Mouse (Mus musculus): ENCODE results near the gene Asap3.

Asap3 gene

GRCm38 (mm10) chr4:136218595-136219214 lies 12.5 kb downstream of the Asap3 start:
- no peak for DNase-seq (ENCODE audit: low read depth)

DNA sequence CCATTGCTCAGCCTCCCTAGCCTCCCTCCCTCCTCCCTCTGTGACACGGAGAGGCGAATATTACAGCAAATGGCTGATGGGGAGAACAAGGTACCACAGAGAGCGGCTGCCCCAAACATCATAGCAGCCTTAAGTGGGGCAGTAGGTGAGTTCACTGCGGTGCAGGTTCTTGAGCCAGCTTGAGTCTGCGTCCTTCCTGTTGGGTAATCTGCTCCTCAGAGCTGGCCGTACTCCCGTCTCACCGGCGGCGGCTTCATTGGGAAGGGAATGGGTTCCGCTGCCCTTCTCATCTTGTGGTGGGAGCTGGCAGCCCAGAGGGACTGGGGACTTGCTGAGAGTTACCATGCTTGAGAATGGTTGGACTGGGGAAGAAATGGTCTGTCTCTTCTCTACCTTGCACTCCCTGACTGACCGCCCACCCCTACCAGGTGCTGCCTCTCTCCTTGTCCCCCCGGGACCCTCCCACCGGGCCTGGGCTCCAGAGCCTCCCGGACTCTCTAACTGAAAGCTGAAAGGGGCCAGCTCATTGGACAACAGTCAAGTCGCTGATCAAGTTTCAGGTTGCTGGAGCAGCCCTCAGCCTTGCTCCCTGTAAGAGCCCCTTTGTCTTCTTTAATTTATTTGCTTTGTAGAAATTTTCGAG lies 14.1 kb downstream of the Asap3 start:
- DNase-seq (ENCODE audit: low read depth): no peak

DNA sequence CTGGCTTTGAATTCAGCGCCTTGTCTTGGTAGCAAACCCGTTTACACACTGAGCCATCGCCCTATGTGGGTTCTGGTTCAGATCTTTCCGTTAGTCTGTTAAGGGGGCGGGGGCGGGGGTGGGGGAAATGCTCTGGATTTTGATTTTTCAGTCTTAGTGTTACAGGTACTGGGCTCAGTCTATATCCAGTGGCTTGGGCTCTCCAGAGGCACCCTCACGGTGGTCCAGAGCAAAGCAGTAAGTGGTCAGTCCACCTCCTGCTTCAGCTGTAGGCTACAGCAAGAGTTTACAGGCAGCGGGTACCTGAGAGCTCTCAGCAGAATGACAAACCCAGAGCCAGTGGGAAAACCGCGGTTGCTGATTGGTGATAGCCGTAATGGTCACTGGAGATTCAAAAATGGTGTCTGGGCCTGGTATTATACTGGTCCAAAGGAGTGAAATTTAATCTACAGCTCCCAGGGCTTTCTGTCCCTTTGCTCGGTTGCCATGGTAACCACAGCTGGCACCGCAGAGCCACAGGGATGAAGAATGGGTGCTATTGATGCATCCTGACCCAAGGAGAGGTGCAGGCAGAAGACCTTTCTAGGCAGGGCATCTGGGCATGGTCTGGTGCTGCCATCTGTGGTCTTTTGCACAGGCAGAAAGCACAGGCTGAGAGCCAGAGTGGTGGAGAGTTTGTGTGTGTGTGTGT lies 17.5 kb downstream of the Asap3 start:
- DNase-seq (ENCODE audit: low read depth): no peak

- DNase-seq (ENCODE audit: low read depth): no peak
These were observed 18.0 kb downstream of the Asap3 start for GRCm38 (mm10) chr4:136224240-136224559.

- DNase-seq (ENCODE audit: low read depth): no peak
These were observed 18.7 kb downstream of the Asap3 start for GRCm38 (mm10) chr4:136224677-136225460.

- DNase-seq (ENCODE audit: low read depth): no peak
These were observed 21.2 kb downstream of the Asap3 start for GRCm38 (mm10) chr4:136227408-136227807.

GRCm38 (mm10) chr4:136228640-136229039 lies 22.5 kb downstream of the Asap3 start:
- DNase-seq (ENCODE audit: low read depth): no peak

DNA sequence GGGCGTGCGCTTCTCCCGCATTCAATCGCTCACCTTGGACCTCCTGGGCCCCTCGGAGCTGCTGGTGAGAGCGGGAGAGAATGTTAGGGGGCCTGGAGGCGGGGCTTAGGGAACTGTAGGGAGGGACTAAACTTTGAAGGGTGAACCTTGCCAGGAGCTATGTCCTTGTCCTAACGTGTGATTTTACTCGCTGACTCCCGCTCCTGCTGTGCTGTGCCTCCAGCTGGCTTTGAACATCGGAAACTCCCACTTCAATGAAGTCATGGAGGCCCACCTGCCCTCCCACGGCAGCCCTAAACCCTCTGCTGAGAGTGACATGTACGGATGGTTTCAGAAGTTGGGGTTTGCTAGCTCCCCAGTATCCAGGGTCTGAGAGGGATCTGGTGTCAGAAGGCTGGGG lies 32.5 kb downstream of the Asap3 start:
- DNase-seq (ENCODE audit: low read depth): no peak

DNA sequence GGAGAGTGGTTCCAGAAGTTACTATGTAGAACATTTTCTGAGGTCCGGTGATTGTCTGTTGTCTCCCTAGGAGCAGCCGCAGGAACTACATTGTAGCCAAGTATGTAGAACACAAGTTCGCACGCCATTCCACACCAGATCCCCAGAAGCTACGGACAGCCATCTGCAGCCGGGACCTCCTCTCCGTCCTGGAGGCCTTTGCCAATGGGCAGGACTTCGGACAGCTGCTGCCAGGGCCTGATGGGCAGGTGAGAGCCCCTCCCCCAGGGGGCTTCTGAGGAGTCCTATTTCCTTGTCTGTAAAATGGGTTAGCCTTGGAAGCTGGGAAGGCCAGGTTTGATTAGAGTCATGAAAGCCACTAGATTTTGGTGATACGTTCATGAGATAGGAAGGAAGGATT lies 32.9 kb downstream of the Asap3 start:
- DNase-seq (ENCODE audit: low read depth): no peak

DNA sequence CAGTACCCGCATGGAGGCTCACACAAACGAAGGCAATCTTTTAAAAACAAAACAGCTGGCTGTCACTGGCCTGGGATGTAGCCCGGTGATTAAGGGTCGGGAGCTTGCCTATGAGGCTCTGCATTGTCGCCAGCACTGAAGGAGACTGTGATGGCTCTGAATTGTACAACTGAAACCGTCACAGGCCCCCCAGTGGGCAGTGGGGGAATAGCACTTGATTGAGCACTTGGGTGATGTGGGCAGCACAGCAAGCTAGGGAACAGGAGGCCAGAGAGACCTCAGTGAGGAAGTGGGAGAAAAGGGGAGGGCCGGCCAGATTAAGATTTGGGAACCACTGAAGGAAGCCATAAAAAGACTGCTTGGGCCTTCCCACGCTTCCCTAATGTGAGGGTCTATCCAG lies 33.5 kb downstream of the Asap3 start:
- DNase-seq (ENCODE audit: low read depth): peak; percentile 84

- no peak for DNase-seq (ENCODE audit: low read depth)
These were observed 34.0 kb downstream of the Asap3 start for GRCm38 (mm10) chr4:136240123-136240522.

- DNase-seq (ENCODE audit: low read depth): no peak
These were observed 34.8 kb downstream of the Asap3 start for GRCm38 (mm10) chr4:136240955-136241354.

DNA sequence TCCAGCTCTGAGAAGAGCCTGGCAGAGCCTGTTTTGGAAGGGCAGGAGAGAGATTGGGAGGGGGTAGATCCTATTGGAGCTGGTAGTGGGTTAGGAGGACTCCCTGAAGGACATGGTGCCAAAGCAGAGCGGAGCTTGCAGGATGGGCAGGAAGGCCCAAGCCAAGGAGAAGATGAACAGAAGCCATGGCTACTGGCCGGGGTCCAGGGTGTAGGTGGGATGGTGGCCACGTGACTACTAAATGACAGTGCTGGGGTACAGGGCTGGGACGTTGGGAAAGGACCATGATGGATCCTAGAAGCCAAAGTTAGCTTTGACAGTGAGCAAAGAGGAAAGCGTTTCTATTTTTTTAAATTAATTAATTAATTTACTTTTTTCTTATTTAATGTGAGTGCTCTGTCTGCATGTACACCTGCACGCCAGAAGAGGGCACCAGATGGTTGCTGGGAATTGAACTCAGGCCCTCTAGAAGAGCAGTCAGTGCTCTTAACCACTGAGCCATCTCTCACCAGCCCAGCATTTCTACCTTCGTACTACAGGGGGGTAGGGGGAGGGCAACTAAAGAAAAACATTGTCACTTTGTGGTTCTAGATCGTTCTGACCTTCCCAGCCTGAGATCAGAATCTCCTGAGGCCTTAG lies 36.0 kb downstream of the Asap3 start:
- peak; percentile 33 for DNase-seq (ENCODE audit: low read depth)

GRCm38 (mm10) chr4:136242728-136243127 lies 36.6 kb downstream of the Asap3 start:
- no peak for DNase-seq (ENCODE audit: low read depth)

DNA sequence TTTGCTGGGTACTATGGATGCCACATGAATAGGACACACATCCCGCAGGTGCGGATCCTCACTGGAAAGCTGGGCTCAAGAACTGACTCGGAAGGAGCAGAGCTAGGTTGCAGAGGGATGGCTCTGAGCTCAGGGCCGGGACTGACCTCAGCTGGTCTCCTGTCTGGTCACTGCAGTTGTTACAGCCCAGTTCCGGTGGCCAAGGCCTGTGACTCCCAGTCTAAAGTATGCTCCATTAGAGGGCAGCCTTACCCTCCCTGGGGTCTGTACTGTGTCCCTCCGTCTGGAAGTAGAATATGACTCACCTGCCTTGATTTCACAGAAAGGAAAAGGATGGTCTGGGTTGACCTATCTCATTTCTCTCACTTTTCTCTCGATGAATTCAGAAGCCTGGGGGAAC lies 38.0 kb downstream of the Asap3 start:
- DNase-seq (ENCODE audit: low read depth): no peak

DNA sequence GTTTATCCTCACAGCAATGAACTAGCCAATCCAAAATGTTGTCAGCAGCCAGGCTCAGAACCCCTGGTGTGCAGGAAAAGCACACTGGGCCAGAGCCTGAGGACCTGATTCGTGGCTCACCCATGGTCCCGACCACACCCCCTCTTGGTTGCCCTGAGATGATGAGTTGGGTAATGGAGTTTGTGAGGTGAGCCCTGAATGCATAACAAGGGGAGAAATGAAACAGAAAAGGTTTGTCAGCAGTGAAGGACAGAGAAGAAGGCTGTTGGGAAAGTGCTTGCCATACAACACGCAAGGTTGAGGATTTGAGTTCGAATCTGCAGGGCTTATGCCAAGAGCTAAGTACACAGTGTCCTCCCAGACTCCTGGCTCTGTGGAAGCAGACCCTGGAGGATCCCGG lies 39.5 kb downstream of the Asap3 start:
- no peak for DNase-seq (ENCODE audit: low read depth)

DNA sequence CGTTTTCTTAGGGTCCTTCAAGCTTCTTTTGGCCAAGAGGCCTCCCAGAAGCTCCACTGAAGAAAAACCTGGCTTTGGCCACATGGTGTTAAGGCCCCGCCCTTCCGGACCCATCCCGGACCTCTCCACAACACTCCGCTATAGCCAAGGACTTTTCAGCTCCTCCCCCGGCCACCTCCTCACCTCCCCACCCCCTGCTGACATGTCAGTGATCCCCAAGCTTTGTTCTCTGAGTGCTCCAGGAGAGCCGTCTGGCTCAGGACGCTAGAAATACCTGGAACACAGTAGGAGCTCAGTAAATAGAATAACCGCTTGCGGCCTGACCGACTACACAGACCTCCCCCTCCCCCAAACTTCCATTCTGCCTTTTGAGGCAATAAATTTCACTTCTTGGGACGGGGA lies 40.4 kb downstream of the Asap3 start:
- DNase-seq (ENCODE audit: low read depth): no peak

DNA sequence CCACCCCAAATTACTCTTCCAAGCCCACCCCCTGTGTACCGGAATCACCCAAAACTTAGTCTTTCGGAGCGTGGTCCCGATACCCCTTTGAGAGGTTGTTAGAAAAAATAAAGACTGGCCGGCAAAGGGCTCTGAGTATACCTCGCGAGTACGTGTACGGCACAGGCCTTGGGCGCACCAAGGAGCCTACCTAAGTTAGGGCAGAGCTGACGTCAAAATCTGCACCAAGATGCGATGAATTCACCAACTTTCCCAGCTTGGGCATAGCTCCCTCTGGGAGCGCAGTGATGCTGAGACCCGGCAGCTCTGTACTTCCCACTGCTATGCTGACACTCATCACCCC lies 41.2 kb downstream of the Asap3 start:
- no peak for DNase-seq (ENCODE audit: low read depth)

DNA sequence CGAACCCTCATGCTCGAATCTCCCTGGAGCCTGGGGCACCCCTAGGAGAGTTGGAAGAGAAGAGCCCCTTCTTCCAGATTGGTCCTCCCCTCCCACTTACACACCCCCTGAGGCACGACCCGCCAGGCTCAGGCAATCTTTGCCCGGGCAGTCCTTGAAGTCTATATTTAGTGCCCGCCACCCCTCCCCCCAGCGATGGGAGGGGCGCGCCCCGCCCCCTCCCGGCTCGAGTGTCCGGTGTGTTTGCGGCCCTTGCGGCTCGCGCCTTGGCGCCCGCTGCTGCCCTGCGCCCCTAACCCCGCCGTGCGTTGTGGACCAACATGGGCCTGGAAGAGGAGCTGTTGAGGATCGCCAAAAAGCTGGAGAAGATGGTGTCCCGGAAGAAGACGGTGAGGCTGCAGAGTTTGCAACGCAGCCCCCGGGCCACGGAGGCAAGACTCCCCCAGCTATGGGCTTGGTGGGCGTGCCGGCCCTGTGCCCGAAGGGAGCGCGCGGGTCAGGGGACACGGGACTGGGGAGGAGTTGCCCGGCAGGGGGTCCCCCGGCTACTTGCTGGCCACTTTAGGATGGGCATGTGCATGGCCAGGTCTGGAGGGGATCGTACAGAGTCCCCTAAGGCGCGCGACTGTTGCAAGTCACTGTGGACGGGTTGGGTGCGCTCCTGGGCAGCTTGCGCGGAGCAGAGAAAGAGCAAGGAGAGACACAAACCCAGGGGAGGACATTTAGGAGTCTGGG lies 41.7 kb downstream of the Asap3 start, which contains the start of gene Tcea3:
Gene Tcea3, plus strand, starts transcription at position 1 of the 735 bp plus-strand sequence.
- DNase-seq (ENCODE audit: low read depth): no peak

DNA sequence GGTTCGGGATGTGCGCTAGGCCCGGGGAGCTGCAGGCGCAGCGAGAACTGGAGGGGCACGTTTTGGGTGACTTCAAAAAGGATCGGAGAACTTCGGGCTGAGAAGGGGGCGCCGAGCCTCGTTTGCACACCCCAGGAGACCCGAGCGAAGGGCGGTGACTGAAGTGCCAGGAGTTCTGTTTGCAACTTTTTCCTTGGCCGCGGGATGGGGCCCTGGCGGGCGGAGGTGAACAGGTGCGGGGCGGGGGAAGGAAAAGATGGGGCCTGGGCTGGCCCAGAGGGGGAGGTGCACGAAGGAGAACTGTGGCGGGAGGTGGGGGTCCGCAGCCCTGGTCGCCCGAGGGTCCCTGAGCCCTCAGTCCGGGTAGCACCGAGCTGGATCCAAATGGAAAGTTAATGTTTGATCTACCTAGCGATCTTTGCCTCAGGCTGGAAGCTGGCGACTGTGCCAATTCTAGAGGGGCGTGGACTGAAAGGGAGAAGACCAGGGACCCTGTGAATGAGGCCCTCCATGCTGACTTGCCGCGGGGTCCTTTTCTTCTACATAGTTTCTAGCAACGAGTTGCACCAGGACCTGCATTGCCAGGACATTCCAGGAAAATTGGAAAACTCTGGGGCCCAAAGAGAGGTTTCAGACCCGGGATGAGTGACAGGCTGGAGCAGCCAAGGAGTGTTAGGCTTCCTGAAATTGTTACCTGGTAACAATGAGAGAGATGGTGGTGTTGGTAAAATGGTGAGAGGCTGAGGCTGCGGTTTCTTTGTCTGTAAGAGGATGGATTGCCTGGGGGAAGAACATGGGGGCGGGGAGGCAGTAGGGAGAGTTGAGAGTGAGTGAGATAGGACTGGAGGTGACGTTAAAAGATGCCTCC lies 42.5 kb downstream of the Asap3 start:
- DNase-seq (ENCODE audit: low read depth): no peak

DNA sequence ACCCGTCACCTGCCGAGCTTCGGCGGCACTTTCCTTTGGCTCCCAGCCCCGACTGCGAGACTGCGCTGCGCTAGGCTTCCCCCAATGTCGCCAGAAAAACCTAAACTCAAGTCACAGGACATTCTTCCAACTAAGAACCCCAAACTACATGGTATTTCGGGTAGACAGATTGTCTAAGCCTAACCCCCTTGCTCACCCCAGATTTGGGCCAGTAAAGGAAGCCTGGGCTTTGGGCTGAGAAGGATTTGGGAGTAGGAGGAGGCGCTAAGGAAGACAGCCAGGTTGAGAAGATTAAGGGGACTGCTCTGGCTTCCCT lies 43.1 kb downstream of the Asap3 start:
- DNase-seq (ENCODE audit: low read depth): no peak
